Comparison of ENCODE assay signal across 12 mouse cellular contexts in genomic region chr7:127217901-127218642, GRCm38 (mm10). TPM values are rescaled to one million over a fixed set of nuclear protein-coding genes. Genes with fewer than 3 reads are reported as not detected.
DNase-seq lines count a peak whose midpoint lies in the region; ATAC-seq and TF ChIP-seq lines count a peak whose summit lies in the region.
"Had no signal": no experiment of that assay in that cellular context is flagged by ENCODE, and none has a peak within 500 bp of the region (broad histone marks: within the 10 kb centered on the region; RNA-seq: fewer than 3 reads in every experiment).

No protein-coding gene starts in this region.

- TF ChIP-seq CTCF in ES-Bruce4 (IDR thresholded peaks at IDR 0.05; ENCODE audit: low read depth, low read length), result no peak

- H3K36me3 ChIP-seq in heart, embryonic 12.5 days, result no peaks in the 10 kb centered on the region
- H3K36me3 ChIP-seq in ES-Bruce4 (ENCODE audit: control insufficient read depth, insufficient read depth, low read length, poor library complexity, severe bottlenecking), result peaks cover 4% of the 10 kb centered on the region; the same call in 1 of the 2 replicates
- H3K36me3 ChIP-seq in liver, embryonic 13.5 days, result no peaks in the 10 kb centered on the region
- H3K36me3 ChIP-seq in forebrain, embryonic 14.5 days (ENCODE audit: control insufficient read depth, insufficient read depth, low read length), result no peaks in the 10 kb centered on the region
- H3K36me3 ChIP-seq: lung, embryonic 15.5 days; neural tube, embryonic 15.5 days had no signal

- peaks cover 43% of the 10 kb centered on the region for H3K4me1 ChIP-seq in heart, embryonic 12.5 days (replicated peaks)
- H3K4me1 ChIP-seq in ES-Bruce4 (ENCODE audit: control insufficient read depth, insufficient read depth, low read length), result no peaks in the 10 kb centered on the region
- peaks cover 79% of the 10 kb centered on the region for H3K4me1 ChIP-seq in liver, embryonic 13.5 days (replicated peaks)
- H3K4me1 ChIP-seq in forebrain, embryonic 14.5 days (ENCODE audit: control insufficient read depth, insufficient read depth, low read length), result 0 out of 2 replicates have a peak, but pooled peaks cover 3% of the 10 kb centered on the region

- peak; percentile 33; the same call in 1 of the 2 replicates for ATAC-seq in heart, embryonic 12.5 days (ENCODE audit: insufficient number of reproducible peaks, low FRiP score)
- ATAC-seq in liver, embryonic 13.5 days (ENCODE audit: low read depth), result no peak; the same call in 1 of the 2 replicates
- no peak for ATAC-seq in forebrain, embryonic 14.5 days

- H3K9ac ChIP-seq in heart, embryonic 12.5 days, result no peak overlapping the region
- peak overlapping the region; percentile 61 for H3K9ac ChIP-seq in ES-Bruce4 (ENCODE audit: low read depth, poor library complexity, severe bottlenecking)
- H3K9ac ChIP-seq in liver, embryonic 13.5 days, result peak overlapping the region; percentile 61
- no peak overlapping the region for H3K9ac ChIP-seq in forebrain, embryonic 14.5 days (ENCODE audit: low read length)
- H3K9ac ChIP-seq: lung, embryonic 15.5 days; neural tube, embryonic 15.5 days had no signal

- TF ChIP-seq POLR2A in ES-Bruce4 (IDR thresholded peaks at IDR 0.05; ENCODE audit: insufficient read depth, low read length), result no peak

- H3K27me3 ChIP-seq in heart, embryonic 12.5 days (replicated peaks), result no peaks in the 10 kb centered on the region
- no peaks in the 10 kb centered on the region for H3K27me3 ChIP-seq in ES-Bruce4 (ENCODE audit: control insufficient read depth, insufficient read depth, low read length, poor library complexity, severe bottlenecking)
- H3K27me3 ChIP-seq in liver, embryonic 13.5 days, result no peaks in the 10 kb centered on the region
- H3K27me3 ChIP-seq in forebrain, embryonic 14.5 days (replicated peaks; ENCODE audit: control insufficient read depth, insufficient read depth, low read length), result 0 out of 2 replicates have a peak, but pooled peaks cover 6% of the 10 kb centered on the region
- H3K27me3 ChIP-seq: lung, embryonic 15.5 days had no signal

- H3K27ac ChIP-seq in heart, embryonic 12.5 days (ENCODE audit: poor library complexity, severe bottlenecking), result peak overlapping the region; percentile 76
- H3K27ac ChIP-seq in ES-Bruce4 (ENCODE audit: insufficient read depth, low read length), result peak overlapping the region; percentile 81
- H3K27ac ChIP-seq in liver, embryonic 13.5 days, result peak overlapping the region; percentile 92
- no peak overlapping the region for H3K27ac ChIP-seq in forebrain, embryonic 14.5 days (ENCODE audit: low read depth, low read length)
- H3K27ac ChIP-seq: lung, embryonic 15.5 days; neural tube, embryonic 15.5 days had no signal

- no peak for TF ChIP-seq EP300 in ES-Bruce4 (IDR thresholded peaks at IDR 0.05; ENCODE audit: insufficient read depth, low read depth, low read length)

- H3K9me3 ChIP-seq in heart, embryonic 12.5 days (replicated peaks), result no peaks in the 10 kb centered on the region
- H3K9me3 ChIP-seq in ES-Bruce4 (replicated peaks; ENCODE audit: control insufficient read depth, insufficient read depth, low read length, poor library complexity, severe bottlenecking), result no peaks in the 10 kb centered on the region
- H3K9me3 ChIP-seq in liver, embryonic 13.5 days (replicated peaks), result no peaks in the 10 kb centered on the region
- no peaks in the 10 kb centered on the region for H3K9me3 ChIP-seq in forebrain, embryonic 14.5 days (replicated peaks; ENCODE audit: control insufficient read depth, low read length)
- H3K9me3 ChIP-seq: lung, embryonic 15.5 days; neural tube, embryonic 15.5 days had no signal

- no peak overlapping the region for H3K4me3 ChIP-seq in heart, embryonic 12.5 days
- peak overlapping the region; percentile 61 for H3K4me3 ChIP-seq in ES-Bruce4 (ENCODE audit: low read depth, low read length)
- H3K4me3 ChIP-seq in liver, embryonic 13.5 days (replicated peaks), result peak overlapping the region; percentile 31
- no peak overlapping the region for H3K4me3 ChIP-seq in forebrain, embryonic 14.5 days (ENCODE audit: low read depth, low read length)
- H3K4me3 ChIP-seq: lung, embryonic 15.5 days; neural tube, embryonic 15.5 days had no signal

- peak overlapping the region; percentile 32 for H3K4me2 ChIP-seq in heart, embryonic 12.5 days
- peak overlapping the region; percentile 53 for H3K4me2 ChIP-seq in liver, embryonic 13.5 days
- no peak overlapping the region for H3K4me2 ChIP-seq in forebrain, embryonic 14.5 days (ENCODE audit: low read length)
- H3K4me2 ChIP-seq: lung, embryonic 15.5 days; neural tube, embryonic 15.5 days had no signal

- WGBS in heart, embryonic 12.5 days, result 56% methylated on average over 10 of the region's 10 CpGs
- 35% methylated on average over 10 of the region's 10 CpGs for WGBS in liver, embryonic 13.5 days (ENCODE audit: insufficient replicate concordance)
- WGBS in forebrain, embryonic 14.5 days, result 84% methylated on average over 10 of the region's 10 CpGs

- DNase-seq in heart, postnatal 4 days, result no peak
- DNase-seq in liver, embryonic 13.5 days, result no peak
- DNase-seq in spleen, postnatal 36 days (ENCODE audit: low spot score in 2 of 2), result peak; percentile 71 to 74
- no peak for DNase-seq in forebrain, embryonic 14.5 days (ENCODE audit: low spot score)
- DNase-seq in right cerebral cortex, postnatal 25 days, result no peak
- no peak for DNase-seq in right cerebral cortex, postnatal 4 days
- DNase-seq: embryo, embryonic 11 days; layer of hippocampus, adult 9-11 months had no signal

RNA-seq across cellular contexts. Expression of gene Mylpf, which starts 9.4 kb away (rescaled TPM):
- polyA plus RNA-seq in heart, embryonic 12.5 days (2016; fragmentation: Nextera tagmentation; extraction: Ambion mirVana), result 17.8 and 20.0 TPM in 2 replicates
- total RNA-seq in heart, postnatal 4 days (2021), result 10 to 100 TPM in 1 of 2 experiments, 1 to 10 TPM in 1; 3.1 to 33.0 TPM
- 278 and 351 TPM in 2 replicates for polyA plus RNA-seq in ES-Bruce4 (2011; ENCODE audit: insufficient read depth, insufficient read length, low read depth, missing spikeins)
- 42.7 and 46.8 TPM in 2 replicates for polyA plus RNA-seq in liver, embryonic 13.5 days (2015; fragmentation: Nextera tagmentation; extraction: Ambion mirVana)
- 4.6 and 5.3 TPM in 2 replicates for polyA plus RNA-seq in forebrain, embryonic 14.5 days (2014; fragmentation: Nextera tagmentation; extraction: Ambion mirVana)

RNA-seq across cellular contexts. Expression of gene Tbc1d10b, which starts 9.8 kb away (rescaled TPM):
- polyA plus RNA-seq in heart, embryonic 12.5 days (2016; fragmentation: Nextera tagmentation; extraction: Ambion mirVana), result 29.2 and 32.3 TPM in 2 replicates
- 10 to 100 TPM; 41.0 to 42.5 TPM for total RNA-seq in heart, postnatal 4 days (2021)
- polyA plus RNA-seq in ES-Bruce4 (2011; ENCODE audit: insufficient read depth, insufficient read length, low read depth, missing spikeins), result 42.8 and 55.5 TPM in 2 replicates
- 15.8 and 15.9 TPM in 2 replicates for polyA plus RNA-seq in liver, embryonic 13.5 days (2015; fragmentation: Nextera tagmentation; extraction: Ambion mirVana)
- 13.6 and 13.7 TPM in 2 replicates for polyA plus RNA-seq in forebrain, embryonic 14.5 days (2014; fragmentation: Nextera tagmentation; extraction: Ambion mirVana)

RNA-seq across cellular contexts. Expression of gene Zfp553, which starts 14.8 kb away (rescaled TPM):
- polyA plus RNA-seq in heart, embryonic 12.5 days (2016; fragmentation: Nextera tagmentation; extraction: Ambion mirVana), result 23.8 and 25.3 TPM in 2 replicates
- 10 to 100 TPM in 1 of 2 experiments, 1 to 10 TPM in 1; 9.2 to 10.8 TPM for total RNA-seq in heart, postnatal 4 days (2021)
- 52.1 and 57.0 TPM in 2 replicates for polyA plus RNA-seq in ES-Bruce4 (2011; ENCODE audit: insufficient read depth, insufficient read length, low read depth, missing spikeins)
- polyA plus RNA-seq in liver, embryonic 13.5 days (2015; fragmentation: Nextera tagmentation; extraction: Ambion mirVana), result 8.3 and 9.0 TPM in 2 replicates
- polyA plus RNA-seq in forebrain, embryonic 14.5 days (2014; fragmentation: Nextera tagmentation; extraction: Ambion mirVana), result 29.4 and 36.7 TPM in 2 replicates

RNA-seq across cellular contexts. Expression of gene Sept1, which starts 14.9 kb away (rescaled TPM):
- polyA plus RNA-seq in heart, embryonic 12.5 days (2016; fragmentation: Nextera tagmentation; extraction: Ambion mirVana), result 22.1 and 28.2 TPM in 2 replicates
- 10 to 100 TPM; 11.2 to 12.1 TPM for total RNA-seq in heart, postnatal 4 days (2021)
- polyA plus RNA-seq in ES-Bruce4 (2011; ENCODE audit: insufficient read depth, insufficient read length, low read depth, missing spikeins), result 210 and 229 TPM in 2 replicates
- 9.7 and 9.8 TPM in 2 replicates for polyA plus RNA-seq in liver, embryonic 13.5 days (2015; fragmentation: Nextera tagmentation; extraction: Ambion mirVana)
- polyA plus RNA-seq in forebrain, embryonic 14.5 days (2014; fragmentation: Nextera tagmentation; extraction: Ambion mirVana), result 11.3 and 15.1 TPM in 2 replicates

RNA-seq across cellular contexts. Expression of gene Cd2bp2, which starts 22.2 kb away (rescaled TPM):
- polyA plus RNA-seq in heart, embryonic 12.5 days (2016; fragmentation: Nextera tagmentation; extraction: Ambion mirVana), result 50.5 and 51.5 TPM in 2 replicates
- total RNA-seq in heart, postnatal 4 days (2021), result 10 to 100 TPM; 57.3 to 57.7 TPM
- 98.6 and 120 TPM in 2 replicates for polyA plus RNA-seq in ES-Bruce4 (2011; ENCODE audit: insufficient read depth, insufficient read length, low read depth, missing spikeins)
- polyA plus RNA-seq in liver, embryonic 13.5 days (2015; fragmentation: Nextera tagmentation; extraction: Ambion mirVana), result 27.1 and 32.1 TPM in 2 replicates
- polyA plus RNA-seq in forebrain, embryonic 14.5 days (2014; fragmentation: Nextera tagmentation; extraction: Ambion mirVana), result 73.6 and 78.6 TPM in 2 replicates

Comparison
In these comparisons a context has a peak if more than half of its experiments do, and no peak if none do; other contexts are left out.
1. H3K4me3 ChIP-seq: peak in ES-Bruce4 (single experiment) and liver, embryonic 13.5 days (single experiment); none in heart, embryonic 12.5 days (single experiment) and forebrain, embryonic 14.5 days (single experiment).
2. H3K9ac ChIP-seq: peak in ES-Bruce4 (single experiment) and liver, embryonic 13.5 days (single experiment); none in heart, embryonic 12.5 days (single experiment) and forebrain, embryonic 14.5 days (single experiment).
3. DNase-seq: peak in spleen, postnatal 36 days (2 of 2); none in heart, postnatal 4 days (single experiment), liver, embryonic 13.5 days (single experiment), forebrain, embryonic 14.5 days (single experiment), right cerebral cortex, postnatal 25 days (single experiment) and right cerebral cortex, postnatal 4 days (single experiment).